Mouse (Mus musculus): ENCODE measurements around the gene Myh7.
"Not testable (repeated sequence)": the region's sequence is repeated elsewhere in the genome, so short reads cannot be mapped to it uniquely, and the experiment has no call there.

The Myh7 gene

GRCm38 (mm10) chr14:55003878-55004855, 9.7 kb upstream of the Myh7 start:
- peak; percentile 57 for DNase-seq (ENCODE audit: inconsistent ontology term)

- DNase-seq (ENCODE audit: inconsistent ontology term) = no peak
Observed at GRCm38 (mm10) chr14:55002687-55003120, 8.3 kb upstream of the Myh7 start.

GRCm38 (mm10) chr14:55001938-55002686, 7.7 kb upstream of the Myh7 start:
- no peak for DNase-seq (ENCODE audit: inconsistent ontology term)

GRCm38 (mm10) chr14:55001446-55001845, 7.0 kb upstream of the Myh7 start:
- DNase-seq (ENCODE audit: inconsistent ontology term) = no peak

GRCm38 (mm10) chr14:55000814-55001213, 6.4 kb upstream of the Myh7 start:
- no peak for DNase-seq (ENCODE audit: inconsistent ontology term)

- DNase-seq (ENCODE audit: inconsistent ontology term) = not testable (repeated sequence)
Observed at GRCm38 (mm10) chr14:54999868-55000267, 5.4 kb upstream of the Myh7 start.

- no peak for DNase-seq (ENCODE audit: inconsistent ontology term)
Observed at GRCm38 (mm10) chr14:54998680-54999079, 4.3 kb upstream of the Myh7 start.

- DNase-seq (ENCODE audit: inconsistent ontology term) = peak; percentile 7
Observed at GRCm38 (mm10) chr14:54997297-54997696, 2.9 kb upstream of the Myh7 start.

- DNase-seq (ENCODE audit: inconsistent ontology term) = no peak
Observed at GRCm38 (mm10) chr14:54996793-54997192, 2.4 kb upstream of the Myh7 start.

GRCm38 (mm10) chr14:54995457-54996138, 1.2 kb upstream of the Myh7 start:
- DNase-seq (ENCODE audit: inconsistent ontology term) = peak; percentile 11

- DNase-seq (ENCODE audit: inconsistent ontology term) = no peak
Observed at GRCm38 (mm10) chr14:54994869-54995186, 402 bp upstream of the Myh7 start.

GRCm38 (mm10) chr14:54993636-54994035, 790 bp downstream of the Myh7 start:
- DNase-seq (ENCODE audit: inconsistent ontology term) = no peak

GRCm38 (mm10) chr14:54992196-54992595, 2.2 kb downstream of the Myh7 start:
- no peak for DNase-seq (ENCODE audit: inconsistent ontology term)

GRCm38 (mm10) chr14:54989886-54990441, 4.5 kb downstream of the Myh7 start:
- no peak for DNase-seq (ENCODE audit: inconsistent ontology term)

GRCm38 (mm10) chr14:54988882-54989281, 5.5 kb downstream of the Myh7 start:
- DNase-seq (ENCODE audit: inconsistent ontology term) = no peak

GRCm38 (mm10) chr14:54988350-54988874, 6.0 kb downstream of the Myh7 start:
- not testable (repeated sequence) for DNase-seq (ENCODE audit: inconsistent ontology term)

- no peak for DNase-seq (ENCODE audit: inconsistent ontology term)
Observed at GRCm38 (mm10) chr14:54981934-54982333, 12.5 kb downstream of the Myh7 start.

- DNase-seq (ENCODE audit: inconsistent ontology term) = no peak
Observed at GRCm38 (mm10) chr14:54978664-54979063, 15.8 kb downstream of the Myh7 start.

GRCm38 (mm10) chr14:54976633-54977032, 17.8 kb downstream of the Myh7 start, which contains the start of gene Gm17428:
Gene Gm17428, plus strand, starts transcription at chr14:54976933.
- no peak for DNase-seq (ENCODE audit: inconsistent ontology term)

- DNase-seq (ENCODE audit: inconsistent ontology term) = no peak
Observed at GRCm38 (mm10) chr14:54974068-54974791, 20.2 kb downstream of the Myh7 start.

GRCm38 (mm10) chr14:54972786-54973185, 21.6 kb downstream of the Myh7 start:
- not testable (repeated sequence) for DNase-seq (ENCODE audit: inconsistent ontology term)

All from Muller cell, postnatal 12 days (primary cell).